Mouse (Mus musculus): ENCODE results near the gene Tmem121.

GRCm38 (mm10) chr12:113157002-113157401, 28.7 kb upstream of the Tmem121 start:
- TF ChIP-seq CTCF (IDR thresholded peaks at IDR 0.05) (no peak), EP300 (IDR thresholded peaks at IDR 0.05; ENCODE audit: insufficient read depth, low read depth, low read length) (no peak)
